Mouse (Mus musculus): ENCODE results near the gene Pilra. TPM values are rescaled to one million over a fixed set of nuclear protein-coding genes. Genes with fewer than 3 reads are reported as not detected.
"Not testable (repeated sequence)": the region's sequence is repeated elsewhere in the genome, so short reads cannot be mapped to it uniquely, and the experiment has no call there.

The Pilra gene
- polyA plus RNA-seq, 1 experiment from 2014 or later = 3.0 TPM

- not testable (repeated sequence) for H3K9me3 ChIP-seq (ENCODE audit: low read depth, low read length); H3K4me2 ChIP-seq; ATAC-seq (ENCODE audit: insufficient read depth); H3K27ac ChIP-seq (ENCODE audit: low read depth); H3K4me1 ChIP-seq (ENCODE audit: insufficient read depth); H3K4me3 ChIP-seq (ENCODE audit: low read depth, low read length); H3K27me3 ChIP-seq (ENCODE audit: insufficient read depth, low read length); H3K36me3 ChIP-seq (ENCODE audit: insufficient read depth); DNase-seq; H3K9ac ChIP-seq
- WGBS = 71% methylated on average over 4 of the region's 5 CpGs
These were observed 20.8 kb upstream of the Pilra start for GRCm38 (mm10) chr5:137856870-137857269.

- not testable (repeated sequence) for H3K27me3 ChIP-seq (ENCODE audit: insufficient read depth, low read length); H3K4me3 ChIP-seq (ENCODE audit: low read depth, low read length); H3K27ac ChIP-seq (ENCODE audit: low read depth); H3K9me3 ChIP-seq (ENCODE audit: low read depth, low read length); H3K4me2 ChIP-seq; DNase-seq; H3K36me3 ChIP-seq (ENCODE audit: insufficient read depth); H3K9ac ChIP-seq; H3K4me1 ChIP-seq (ENCODE audit: insufficient read depth)
- 40% methylated on average over 3 of the region's 3 CpGs for WGBS
- ATAC-seq (ENCODE audit: insufficient read depth) = peak; percentile 94
These were observed 18.8 kb upstream of the Pilra start for GRCm38 (mm10) chr5:137854907-137855306.

GRCm38 (mm10) chr5:137850313-137850712 lies 14.2 kb upstream of the Pilra start:
- WGBS = 90% methylated on average over 1 of the region's 1 CpGs
- ATAC-seq (ENCODE audit: insufficient read depth) = not testable (repeated sequence)

DNA sequence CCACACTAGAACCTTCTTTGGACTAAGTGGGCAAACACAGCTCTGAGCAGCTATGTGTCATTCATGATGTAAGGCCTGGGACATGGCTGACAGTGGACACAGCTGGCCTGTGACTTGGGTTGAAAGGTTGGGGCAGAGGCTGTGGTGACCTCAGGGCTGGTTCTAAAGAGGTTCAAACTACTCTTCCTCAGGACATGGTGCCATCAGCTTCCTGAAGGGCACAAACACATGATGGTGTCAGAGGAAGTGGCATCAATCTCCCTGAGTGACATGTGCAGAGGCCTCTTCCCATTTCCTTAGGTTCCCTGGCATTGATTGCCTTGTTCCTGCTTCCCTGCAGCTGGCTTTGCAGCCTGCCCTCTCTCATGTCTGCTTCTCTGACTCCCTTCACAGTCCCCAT lies 1.0 kb upstream of the Pilra start:
- not testable (repeated sequence) for H3K27me3 ChIP-seq (ENCODE audit: insufficient read depth, low read length); H3K4me3 ChIP-seq (ENCODE audit: low read depth, low read length); H3K36me3 ChIP-seq (ENCODE audit: insufficient read depth); H3K9me3 ChIP-seq (ENCODE audit: low read depth, low read length); H3K4me2 ChIP-seq; H3K9ac ChIP-seq; DNase-seq; H3K4me1 ChIP-seq (ENCODE audit: insufficient read depth); ATAC-seq (ENCODE audit: insufficient read depth); H3K27ac ChIP-seq (ENCODE audit: low read depth)

More at GRCm38 (mm10) chr5:137850313-137850712, 14.2 kb upstream of the Pilra start:
- H3K4me3 ChIP-seq (ENCODE audit: low read depth, low read length); H3K4me2 ChIP-seq; H3K4me1 ChIP-seq (ENCODE audit: insufficient read depth); DNase-seq; H3K27me3 ChIP-seq (ENCODE audit: insufficient read depth, low read length); H3K36me3 ChIP-seq (ENCODE audit: insufficient read depth); H3K9ac ChIP-seq; H3K9me3 ChIP-seq (ENCODE audit: low read depth, low read length); H3K27ac ChIP-seq (ENCODE audit: low read depth): not testable (repeated sequence)

GRCm38 (mm10) chr5:137836611-137837010 lies 530 bp upstream of the Pilra start:
- Histone ChIP-seq H3K9me3 (ENCODE audit: low read depth, low read length) (no peaks in the 10 kb centered on the region), H3K27me3 (ENCODE audit: insufficient read depth, low read length) (no peaks in the 10 kb centered on the region), H3K4me3 (ENCODE audit: low read depth, low read length) (no peak overlapping the region), H3K9ac (no peak overlapping the region), H3K4me1 (ENCODE audit: insufficient read depth) (no peaks in the 10 kb centered on the region), H3K4me2 (no peak overlapping the region), H3K27ac (ENCODE audit: low read depth) (no peak overlapping the region), H3K36me3 (ENCODE audit: insufficient read depth) (no peaks in the 10 kb centered on the region)
- ATAC-seq (ENCODE audit: insufficient read depth) (no peak), DNase-seq (no peak)
- no peak for TF ChIP-seq CTCF (IDR thresholded peaks at IDR 0.05; ENCODE audit: low read depth)

GRCm38 (mm10) chr5:137833500-137833899 lies 2.6 kb downstream of the Pilra start:
- Histone ChIP-seq H3K4me3 (ENCODE audit: low read depth, low read length) (no peak overlapping the region), H3K4me1 (ENCODE audit: insufficient read depth) (no peaks in the 10 kb centered on the region), H3K27ac (ENCODE audit: low read depth) (no peak overlapping the region), H3K9me3 (ENCODE audit: low read depth, low read length) (no peaks in the 10 kb centered on the region), H3K36me3 (ENCODE audit: insufficient read depth) (no peaks in the 10 kb centered on the region), H3K4me2 (no peak overlapping the region), H3K9ac (no peak overlapping the region), H3K27me3 (ENCODE audit: insufficient read depth, low read length) (no peaks in the 10 kb centered on the region)
- DNase-seq = peak; percentile 37
- 38% methylated on average over 4 of the region's 4 CpGs for WGBS
- ATAC-seq (ENCODE audit: insufficient read depth) = peak; percentile 41; the same call in 1 of the 2 replicates
- no peak for TF ChIP-seq CTCF (IDR thresholded peaks at IDR 0.05; ENCODE audit: low read depth)

DNA sequence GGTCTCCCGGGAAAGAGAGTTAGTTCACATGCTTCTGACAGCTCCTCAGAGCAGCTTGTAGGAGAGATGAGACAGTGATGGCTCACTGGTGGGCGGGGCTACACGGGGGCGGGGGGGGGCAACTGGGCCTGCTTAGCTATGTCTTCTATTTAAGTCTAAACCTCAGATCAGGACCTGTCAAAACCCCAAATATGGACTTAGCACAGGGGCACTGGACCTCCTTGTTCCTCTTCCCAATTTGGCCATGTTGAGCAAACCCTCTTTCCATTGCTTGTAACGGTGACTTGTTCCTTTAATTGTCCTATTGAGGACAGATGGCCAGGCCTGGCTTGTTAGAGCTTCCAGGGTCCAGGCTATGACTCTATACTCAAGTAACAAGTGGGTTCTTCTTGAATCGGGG lies 4.6 kb downstream of the Pilra start:
- ATAC-seq (ENCODE audit: insufficient read depth) = no peak
- DNase-seq = no peak
- Histone ChIP-seq H3K27me3 (ENCODE audit: insufficient read depth, low read length) (no peaks in the 10 kb centered on the region), H3K9ac (no peak overlapping the region), H3K36me3 (ENCODE audit: insufficient read depth) (no peaks in the 10 kb centered on the region), H3K4me3 (ENCODE audit: low read depth, low read length) (no peak overlapping the region), H3K9me3 (ENCODE audit: low read depth, low read length) (no peaks in the 10 kb centered on the region), H3K4me1 (ENCODE audit: insufficient read depth) (no peaks in the 10 kb centered on the region), H3K4me2 (no peak overlapping the region), H3K27ac (ENCODE audit: low read depth) (no peak overlapping the region)
- WGBS = 73% methylated on average over 6 of the region's 6 CpGs
- TF ChIP-seq CTCF (IDR thresholded peaks at IDR 0.05; ENCODE audit: low read depth) = no peak

- no peak overlapping the region for H3K4me2 ChIP-seq
- no peak for DNase-seq
- H3K4me3 ChIP-seq (ENCODE audit: low read depth, low read length) = no peak overlapping the region
- no peaks in the 10 kb centered on the region for H3K36me3 ChIP-seq (ENCODE audit: insufficient read depth)
- H3K9me3 ChIP-seq (ENCODE audit: low read depth, low read length) = no peaks in the 10 kb centered on the region
- H3K27ac ChIP-seq (ENCODE audit: low read depth) = no peak overlapping the region
- TF ChIP-seq CTCF (IDR thresholded peaks at IDR 0.05; ENCODE audit: low read depth) = no peak
- WGBS = 82% methylated on average over 4 of the region's 4 CpGs
- no peaks in the 10 kb centered on the region for H3K27me3 ChIP-seq (ENCODE audit: insufficient read depth, low read length)
- ATAC-seq (ENCODE audit: insufficient read depth) = no peak
- no peaks in the 10 kb centered on the region for H3K4me1 ChIP-seq (ENCODE audit: insufficient read depth)
- H3K9ac ChIP-seq = no peak overlapping the region
These were observed 5.0 kb downstream of the Pilra start for GRCm38 (mm10) chr5:137831106-137831505.

Data from lung, embryonic 14.5 days (tissue).